Mouse (Mus musculus): ENCODE measurements around the gene Hnrnpc.

- TF ChIP-seq POLR2A (IDR thresholded peaks at IDR 0.05; ENCODE audit: low read depth, low read length) (no peak), CTCF (conservative IDR thresholded peaks at IDR 0.05; ENCODE audit: insufficient read depth, insufficient read length, low read depth, low read length) (no peak)
These were observed 60.4 kb downstream of the Hnrnpc start for GRCm38 (mm10) chr14:52043446-52043845.
